Comparison of ENCODE assay signal across 8 mouse cellular contexts in genomic region chr3:103392613-103393258, GRCm38 (mm10).
DNase-seq lines count a peak whose midpoint lies in the region; ATAC-seq and TF ChIP-seq lines count a peak whose summit lies in the region.

No protein-coding gene starts in this region.

- peak; percentile 38 for DNase-seq in ovary, postnatal 14 days (ENCODE audit: low spot score)
- no peak for DNase-seq in ovary, adult 18-20 months (ENCODE audit: low spot score)
- DNase-seq in brain, embryonic 14.5 days (ENCODE audit: low read depth), result peak; percentile 79
- peak; percentile 48 for DNase-seq in limb, embryonic 11.5 days (ENCODE audit: low spot score)
- peak; percentile 45 for DNase-seq in neural tube, embryonic 10.5 days (ENCODE audit: extremely low spot score, low spot score)
- no peak for DNase-seq in adrenal gland, adult 8-10 months

- no peak for TF ChIP-seq POLR2A in brain, embryonic 14.5 days (IDR thresholded peaks at IDR 0.05; ENCODE audit: borderline replicate concordance, extremely low read depth, insufficient read depth, insufficient read length, poor library complexity, severe bottlenecking)

- ATAC-seq in erythroid progenitor cell, adult 5-6 weeks (replicated peaks; ENCODE audit: low FRiP score, poor library complexity, severe bottlenecking), result peak; percentile 72
- ATAC-seq in hindbrain, embryonic 15.5 days (ENCODE audit: low FRiP score, low read depth), result peak; percentile 84
- ATAC-seq in limb, embryonic 11.5 days (ENCODE audit: insufficient number of reproducible peaks, low FRiP score, low TSS enrichment, low read depth), result peak; percentile 84

- peaks cover 3% of the 10 kb centered on the region; the same call in 1 of the 2 replicates for H3K4me1 ChIP-seq in hindbrain, embryonic 15.5 days (replicated peaks)
- 0 out of 2 replicates have a peak, but pooled peaks cover 2% of the 10 kb centered on the region for H3K4me1 ChIP-seq in limb, embryonic 11.5 days (ENCODE audit: control insufficient read depth, insufficient read depth, low read length)

- H3K36me3 ChIP-seq in hindbrain, embryonic 15.5 days, result no peaks in the 10 kb centered on the region
- no peaks in the 10 kb centered on the region for H3K36me3 ChIP-seq in limb, embryonic 11.5 days (ENCODE audit: control insufficient read depth, insufficient read depth, low read length)

- no peak overlapping the region for H3K4me2 ChIP-seq in hindbrain, embryonic 15.5 days
- H3K4me2 ChIP-seq in limb, embryonic 11.5 days (ENCODE audit: low read depth, severe bottlenecking), result no peak overlapping the region

- H3K9me3 ChIP-seq in hindbrain, embryonic 15.5 days, result no peaks in the 10 kb centered on the region
- no peaks in the 10 kb centered on the region for H3K9me3 ChIP-seq in limb, embryonic 11.5 days (ENCODE audit: control insufficient read depth, low read length)

- no peak overlapping the region for H3K4me3 ChIP-seq in hindbrain, embryonic 15.5 days
- no peak overlapping the region for H3K4me3 ChIP-seq in limb, embryonic 11.5 days (ENCODE audit: low read depth, low read length)

- no peaks in the 10 kb centered on the region for H3K27me3 ChIP-seq in hindbrain, embryonic 15.5 days
- no peaks in the 10 kb centered on the region for H3K27me3 ChIP-seq in limb, embryonic 11.5 days (ENCODE audit: control insufficient read depth, insufficient read depth, low read length)

- 2% methylated on average over 3 of the region's 3 CpGs for WGBS in hindbrain, embryonic 15.5 days
- WGBS in limb, embryonic 11.5 days, result 2% methylated on average over 3 of the region's 3 CpGs

- TF ChIP-seq CTCF in brain, embryonic 14.5 days (IDR thresholded peaks at IDR 0.05; ENCODE audit: borderline replicate concordance, extremely low read depth, insufficient read depth, insufficient read length), result peak; percentile 79; the same call in 1 of the 2 replicates

- H3K27ac ChIP-seq in hindbrain, embryonic 15.5 days (replicated peaks), result no peak overlapping the region
- no peak overlapping the region for H3K27ac ChIP-seq in limb, embryonic 11.5 days (replicated peaks; ENCODE audit: low read depth, low read length)

- H3K9ac ChIP-seq in hindbrain, embryonic 15.5 days, result no peak overlapping the region
- H3K9ac ChIP-seq in limb, embryonic 11.5 days (ENCODE audit: low read length), result no peak overlapping the region

Comparison
In these comparisons a context has a peak if more than half of its experiments do, and no peak if none do; other contexts are left out.
1. DNase-seq: peak in ovary, postnatal 14 days (single experiment), brain, embryonic 14.5 days (single experiment), limb, embryonic 11.5 days (single experiment) and neural tube, embryonic 10.5 days (single experiment); none in ovary, adult 18-20 months (single experiment) and adrenal gland, adult 8-10 months (single experiment).
2. Peak in every context shown above with its lines, with median percentiles within 50 percentile points of each other: ATAC-seq.